ENCODE assay signal across 8 mouse cellular contexts in genomic region chr19:8897865-8898495, GRCm38 (mm10). TPM values are rescaled to one million over a fixed set of nuclear protein-coding genes. Genes with fewer than 3 reads are reported as not detected.
DNase-seq lines count a peak whose midpoint lies in the region; ATAC-seq and TF ChIP-seq lines count a peak whose summit lies in the region.

Gene Ganab, plus strand, starts transcription at chr19:8898071.

- peaks cover 50% of the 10 kb centered on the region for H3K36me3 ChIP-seq in heart, embryonic 10.5 days
- H3K36me3 ChIP-seq in kidney, embryonic 15.5 days = peaks cover 51% of the 10 kb centered on the region

- peaks cover 8% of the 10 kb centered on the region for H3K4me1 ChIP-seq in bone marrow macrophage, adult 2 months (ENCODE audit: control insufficient read depth, insufficient read depth, low read length)
- H3K4me1 ChIP-seq in embryonic fibroblast, embryonic 13.5 days (ENCODE audit: control insufficient read depth, insufficient read depth, low read length) = peaks cover 3% of the 10 kb centered on the region
- H3K4me1 ChIP-seq in heart, embryonic 10.5 days = peaks cover 39% of the 10 kb centered on the region
- peaks cover 40% of the 10 kb centered on the region for H3K4me1 ChIP-seq in kidney, embryonic 15.5 days

- H3K9ac ChIP-seq in kidney, embryonic 15.5 days = peak within 1 kb of the TSS; percentile 86

- TF ChIP-seq CTCF in bone marrow macrophage, adult 2 months (IDR thresholded peaks at IDR 0.05; ENCODE audit: low read depth, low read length) = no peak
- TF ChIP-seq CTCF in embryonic fibroblast, embryonic 13.5 days (IDR thresholded peaks at IDR 0.05; ENCODE audit: borderline replicate concordance, insufficient read depth, low read length) = no peak

- H3K27ac ChIP-seq in bone marrow macrophage, adult 2 months (ENCODE audit: insufficient read depth, low read depth, low read length) = peak within 1 kb of the TSS; percentile 60
- peak within 1 kb of the TSS; percentile 76 for H3K27ac ChIP-seq in embryonic fibroblast, embryonic 13.5 days (ENCODE audit: insufficient read depth, low read length)
- peak within 1 kb of the TSS; percentile 98 for H3K27ac ChIP-seq in heart, embryonic 10.5 days
- H3K27ac ChIP-seq in kidney, embryonic 15.5 days = peak within 1 kb of the TSS; percentile 93

- H3K4me2 ChIP-seq in kidney, embryonic 15.5 days = peak within 1 kb of the TSS; percentile 63

- peak within 1 kb of the TSS; percentile 74 for H3K4me3 ChIP-seq in bone marrow macrophage, adult 2 months (ENCODE audit: insufficient read depth, low read length)
- peak within 1 kb of the TSS; percentile 87 for H3K4me3 ChIP-seq in embryonic fibroblast, embryonic 13.5 days (ENCODE audit: insufficient read depth, low read length)
- peak within 1 kb of the TSS; percentile 98 for H3K4me3 ChIP-seq in heart, embryonic 10.5 days
- peak within 1 kb of the TSS; percentile 71 for H3K4me3 ChIP-seq in kidney, embryonic 15.5 days (replicated peaks)

- under 1% methylated on average over 53 of the region's 53 CpGs for WGBS in heart, embryonic 10.5 days
- under 1% methylated on average over 53 of the region's 53 CpGs for WGBS in kidney, embryonic 15.5 days

- no peak for TF ChIP-seq POLR2A in bone marrow macrophage, adult 2 months (IDR thresholded peaks at IDR 0.05; ENCODE audit: borderline replicate concordance, low read depth, low read length)
- TF ChIP-seq POLR2A in embryonic fibroblast, embryonic 13.5 days (IDR thresholded peaks at IDR 0.05; ENCODE audit: low read depth, low read length) = peak; percentile 78

- DNase-seq in A20 (ENCODE audit: low read depth, low spot score) (peak; percentile 98), liver (peak; percentile 98)
- DNase-seq in heart, embryonic 10.5 days (ENCODE audit: low spot score) = peak; percentile 99
- peak; percentile 95 to 97 for DNase-seq in spleen, postnatal 4 days (ENCODE audit: low spot score in 2 of 2)

- ATAC-seq in kidney, embryonic 15.5 days (replicated peaks; ENCODE audit: low FRiP score) = peak; percentile 98
- peak; percentile 98 for ATAC-seq in monocyte, adult 5-6 weeks (replicated peaks; ENCODE audit: insufficient number of reproducible peaks, low FRiP score, low TSS enrichment, poor library complexity, severe bottlenecking)

- H3K9me3 ChIP-seq in heart, embryonic 10.5 days = no peaks in the 10 kb centered on the region
- no peaks in the 10 kb centered on the region for H3K9me3 ChIP-seq in kidney, embryonic 15.5 days (replicated peaks)

- H3K27me3 ChIP-seq in heart, embryonic 10.5 days (ENCODE audit: insufficient read depth, poor library complexity, severe bottlenecking) = no peaks in the 10 kb centered on the region
- H3K27me3 ChIP-seq in kidney, embryonic 15.5 days = no peaks in the 10 kb centered on the region

RNA-seq across cellular contexts. Expression of gene Ganab, which starts in this region (rescaled TPM):
- 82.5 and 91.3 TPM in 2 replicates for polyA plus RNA-seq in bone marrow macrophage, adult 2 months (2012; ENCODE audit: insufficient read depth, insufficient read length, missing spikeins)
- 176 and 190 TPM in 2 replicates for polyA plus RNA-seq in embryonic fibroblast, embryonic 13.5 days (2011; ENCODE audit: insufficient read length, low read depth, missing spikeins)
- polyA plus RNA-seq in heart, embryonic 10.5 days (2016; fragmentation: Nextera tagmentation; extraction: Ambion mirVana) = 91.4 and 103 TPM in 2 replicates
- polyA plus RNA-seq in kidney, embryonic 15.5 days (2015; fragmentation: Nextera tagmentation; extraction: Ambion mirVana) = 126 and 130 TPM in 2 replicates
- 57.5 to 87.0 TPM (median 59.6 TPM) in 3 replicates for total RNA-seq in monocyte, adult 5-6 weeks (2017)

Comparison
In these comparisons a context has a peak if more than half of its experiments do, and no peak if none do; other contexts are left out.
1. Peak in every context shown above with its lines: DNase-seq, ATAC-seq, H3K4me3 ChIP-seq and H3K27ac ChIP-seq.